Mouse (Mus musculus) kidney, adult 11 months (tissue): ENCODE data around the gene Rbl1.
"Not testable (repeated sequence)": the region's sequence is repeated elsewhere in the genome, so short reads cannot be mapped to it uniquely, and the experiment has no call there.

Source experiments
- DNase-seq: peaks from one replicate; pipeline ENCODE4 v3.0.0; 2022

Gene Rbl1

DNA sequence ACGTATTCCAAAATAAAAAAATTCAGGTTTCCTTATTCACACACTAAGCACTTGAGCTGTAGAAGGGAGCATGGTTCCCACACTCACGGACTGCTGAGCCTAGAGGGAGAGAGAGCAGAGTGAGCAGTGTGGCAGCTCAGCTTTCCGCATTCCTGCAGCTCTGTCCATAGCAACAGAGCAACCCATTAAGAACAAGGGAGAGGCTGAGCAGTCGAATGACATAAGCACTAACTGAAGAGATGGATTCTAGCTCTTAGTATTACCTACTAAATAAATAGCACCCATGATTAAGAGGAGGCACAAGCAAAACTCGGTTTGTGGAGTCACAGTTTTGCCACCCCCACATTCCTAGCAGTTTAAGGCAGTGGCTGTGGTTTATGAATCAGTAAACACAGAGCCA is 34.2 kb downstream of the Rbl1 start:
- no peak for DNase-seq

DNA sequence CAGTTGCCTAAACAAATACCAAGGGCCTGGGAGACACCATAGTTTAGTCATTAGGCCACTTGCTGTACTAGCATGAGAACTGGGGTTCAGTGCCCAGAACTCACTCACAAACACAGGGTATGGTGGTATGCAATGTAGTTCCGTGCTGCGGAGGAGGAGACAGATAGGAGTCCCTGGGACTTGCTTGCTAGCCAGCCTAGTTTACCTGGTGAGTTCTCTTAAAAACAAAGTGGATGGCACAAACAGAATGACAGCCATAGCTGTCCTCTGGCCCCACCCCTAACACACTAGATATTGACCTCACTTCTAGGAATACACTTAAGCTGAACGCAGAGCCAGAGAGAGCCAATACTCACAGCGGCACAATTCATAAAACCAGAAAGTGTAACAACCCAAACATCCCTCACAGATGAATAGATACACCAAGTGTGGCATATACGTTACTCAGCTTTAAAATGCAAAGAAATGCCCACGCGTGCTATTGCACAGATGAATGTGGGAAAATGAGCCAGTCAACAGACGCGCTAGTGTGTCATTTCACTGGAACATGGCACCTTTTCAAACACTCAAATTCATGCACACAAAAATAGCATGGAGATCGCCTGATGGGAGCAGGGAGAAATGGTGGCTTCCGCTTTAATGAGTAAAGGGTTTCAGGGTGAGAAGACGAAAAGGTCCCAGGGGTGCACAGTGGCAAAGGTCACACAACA is 37.8 kb downstream of the Rbl1 start:
- DNase-seq: no peak

DNA sequence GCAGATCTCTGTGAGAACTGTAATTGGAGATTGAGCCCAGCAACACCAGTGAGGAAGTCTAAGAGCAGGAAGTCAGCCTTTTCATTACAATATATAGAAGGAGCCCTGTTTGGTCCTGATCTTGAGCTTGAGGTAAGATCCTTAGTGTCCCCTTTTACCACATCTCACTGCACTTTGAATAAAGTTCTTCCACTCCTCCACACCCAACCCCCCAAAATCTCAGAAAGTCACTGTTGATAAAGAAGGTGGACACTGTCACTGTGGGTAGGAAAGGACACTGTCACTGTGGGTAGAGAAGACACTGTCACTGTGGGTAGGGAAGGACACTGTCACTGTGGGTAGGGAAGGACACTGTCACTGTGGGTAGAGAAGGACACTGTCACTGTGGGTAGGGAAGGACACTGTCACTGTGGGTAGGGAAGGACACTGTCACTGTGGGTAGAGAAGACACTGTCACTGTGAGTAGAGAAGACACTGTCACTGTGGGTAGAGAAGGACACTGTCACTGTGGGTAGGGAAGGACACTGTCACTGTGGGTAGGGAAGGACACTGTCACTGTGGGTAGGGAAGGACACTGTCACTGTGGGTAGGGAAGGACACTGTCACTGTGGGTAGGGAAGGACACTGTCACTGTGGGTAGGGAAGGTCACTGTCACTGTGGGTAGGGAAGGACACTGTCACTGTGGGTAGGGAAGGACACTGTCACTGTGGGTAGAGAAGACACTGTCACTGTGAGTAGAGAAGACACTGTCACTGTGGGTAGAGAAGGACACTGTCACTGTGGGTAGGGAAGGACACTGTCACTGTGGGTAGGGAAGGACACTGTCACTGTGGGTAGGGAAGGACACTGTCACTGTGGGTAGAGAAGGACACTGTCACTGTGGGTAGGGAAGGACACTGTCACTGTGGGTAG is 38.8 kb downstream of the Rbl1 start:
- not testable (repeated sequence) for DNase-seq

DNA sequence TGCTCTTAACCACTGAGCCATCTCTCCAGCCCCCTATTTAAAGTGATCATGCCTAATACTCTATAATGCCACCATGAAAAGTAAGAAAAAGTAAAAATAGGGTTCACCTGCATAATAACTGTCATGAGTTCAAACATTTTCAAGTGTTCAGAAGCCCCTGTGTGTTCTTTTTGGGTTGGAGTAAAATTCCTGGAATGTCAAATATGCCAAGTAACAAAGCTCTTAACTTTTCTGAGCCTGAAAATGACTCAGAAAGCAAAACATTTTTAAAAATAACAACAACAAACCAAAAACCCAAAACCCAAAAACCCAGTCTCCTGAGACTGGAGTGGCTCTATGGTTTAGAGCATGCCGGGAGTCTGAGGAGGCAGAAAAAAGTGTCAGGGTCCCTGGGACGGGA is 40.2 kb downstream of the Rbl1 start:
- DNase-seq: no peak

DNA sequence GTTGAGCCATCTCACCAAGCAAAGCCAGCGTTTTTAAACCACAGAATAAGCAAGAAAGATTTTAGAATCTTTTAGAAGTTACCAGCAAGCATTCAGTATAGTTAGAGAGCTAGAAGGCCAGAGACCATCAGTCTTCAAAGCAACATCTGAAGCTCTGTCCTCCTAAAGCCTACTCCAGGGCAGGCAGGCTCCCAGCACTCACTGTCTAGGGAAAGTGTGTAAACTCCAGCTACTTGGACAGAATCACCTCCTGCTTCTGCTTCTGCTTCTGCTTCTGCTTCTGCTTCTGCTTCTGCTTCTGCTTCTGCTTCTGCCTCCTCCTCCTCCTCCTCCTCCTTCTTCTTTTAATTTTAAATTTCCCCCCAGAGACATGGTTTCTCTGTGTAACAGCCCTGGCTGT is 48.3 kb downstream of the Rbl1 start:
- DNase-seq: no peak

DNA sequence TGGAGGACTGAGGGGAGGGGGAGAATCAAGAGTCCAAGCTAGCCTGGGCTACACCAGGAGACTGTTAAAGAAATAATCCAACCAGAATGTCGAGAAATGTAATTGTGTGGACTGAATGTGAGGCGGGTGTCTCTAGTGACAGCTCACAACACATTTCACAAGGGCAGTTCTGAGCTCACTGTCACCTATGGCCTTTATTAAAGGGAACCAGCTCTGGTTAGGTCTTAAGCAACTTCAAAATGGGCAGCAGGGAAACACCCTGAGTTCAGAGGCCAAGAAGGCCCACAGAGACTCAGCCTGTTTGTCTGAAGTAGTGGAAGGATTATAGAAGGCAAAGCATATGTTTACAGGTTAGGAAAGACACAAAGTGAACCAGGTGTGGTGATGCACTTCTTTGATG is 51.1 kb downstream of the Rbl1 start:
- no peak for DNase-seq

DNA sequence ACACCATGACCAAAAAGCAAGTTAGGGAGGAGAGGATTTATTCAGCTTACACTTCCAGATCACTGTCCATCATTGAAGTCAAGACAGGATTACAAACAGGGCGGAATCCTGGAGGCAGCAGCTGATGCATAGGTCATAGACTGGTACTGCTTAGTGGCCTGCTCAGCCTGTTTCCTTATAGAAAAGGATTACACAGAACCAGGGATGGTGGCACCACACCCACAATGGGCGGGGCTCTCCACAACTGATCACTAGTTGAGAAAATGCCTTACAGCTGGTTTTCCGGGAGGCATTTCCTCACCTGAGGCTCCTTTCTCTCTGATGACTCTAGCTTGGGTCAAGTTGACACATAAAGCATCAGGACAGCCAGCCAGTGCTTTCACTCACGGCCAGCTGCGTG is 55.9 kb downstream of the Rbl1 start:
- no peak for DNase-seq

DNA sequence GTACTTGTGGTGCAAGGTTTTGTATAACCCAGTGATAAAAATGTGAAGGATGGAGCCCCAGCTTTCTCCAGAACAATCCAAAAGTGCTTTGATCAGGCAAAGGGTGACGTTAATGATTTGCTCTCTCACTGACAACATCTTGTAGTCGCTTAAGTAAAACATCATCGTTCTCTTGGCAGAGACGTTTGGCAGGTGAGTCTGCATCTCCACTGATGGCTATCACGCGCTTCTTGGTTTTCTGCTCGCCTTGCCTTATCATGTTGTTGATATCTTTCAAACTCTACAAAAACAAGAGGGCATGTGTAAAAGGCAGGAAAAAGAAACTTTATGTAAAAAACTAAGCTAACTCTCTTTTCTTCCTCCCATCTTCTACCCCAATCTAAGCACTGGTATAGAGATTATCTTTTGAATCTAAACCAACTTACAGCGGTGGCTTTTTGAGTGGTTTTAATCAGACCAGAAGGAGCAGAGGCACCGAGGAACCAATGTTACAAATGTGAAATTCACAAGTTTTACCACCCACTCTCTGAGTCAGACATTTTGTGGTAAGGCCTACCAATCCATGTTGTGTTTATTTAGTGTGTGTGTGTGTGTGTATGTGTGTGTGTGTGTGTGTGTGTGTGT is 56.8 kb downstream of the Rbl1 start:
- DNase-seq: no peak

DNA sequence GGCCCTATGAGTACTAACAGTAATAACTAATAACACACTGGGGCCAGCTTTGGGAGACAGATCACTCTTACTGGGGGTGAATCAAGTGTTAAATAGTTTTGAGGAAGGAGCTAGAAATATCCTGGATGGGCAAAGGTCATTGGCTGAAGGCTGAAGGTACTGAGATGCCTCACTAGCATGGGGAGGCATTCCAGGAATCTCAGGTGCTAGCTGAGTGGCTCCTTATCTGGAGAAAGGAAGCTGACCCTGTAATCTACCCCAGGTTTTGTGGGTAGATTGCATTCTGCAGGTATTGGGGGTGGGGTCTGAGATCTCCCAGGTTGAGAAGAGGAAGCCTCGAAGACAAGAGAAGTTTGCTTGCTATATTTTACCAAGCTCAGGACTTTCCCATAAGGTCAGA is 59.2 kb downstream of the Rbl1 start:
- DNase-seq: no peak

DNA sequence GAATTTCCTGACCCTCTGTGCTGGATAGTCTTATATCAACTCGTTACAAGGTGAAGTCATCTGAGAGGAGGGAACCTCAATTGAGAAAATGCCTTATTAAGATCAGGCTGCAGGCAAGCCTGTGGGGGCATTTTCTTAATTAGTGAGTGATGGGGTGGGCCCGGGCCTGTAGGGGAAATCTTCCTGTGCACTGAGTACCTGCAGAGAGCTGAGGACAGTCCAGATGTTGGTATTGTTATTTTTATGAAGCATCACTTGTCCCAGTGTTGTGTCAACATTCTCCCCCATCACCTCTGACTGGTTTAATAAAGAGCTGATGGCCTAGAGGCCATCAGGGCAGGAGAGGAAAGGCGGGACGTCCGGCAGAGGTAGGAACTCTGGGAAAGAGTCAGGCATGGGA is 60.2 kb downstream of the Rbl1 start:
- no peak for DNase-seq

DNA sequence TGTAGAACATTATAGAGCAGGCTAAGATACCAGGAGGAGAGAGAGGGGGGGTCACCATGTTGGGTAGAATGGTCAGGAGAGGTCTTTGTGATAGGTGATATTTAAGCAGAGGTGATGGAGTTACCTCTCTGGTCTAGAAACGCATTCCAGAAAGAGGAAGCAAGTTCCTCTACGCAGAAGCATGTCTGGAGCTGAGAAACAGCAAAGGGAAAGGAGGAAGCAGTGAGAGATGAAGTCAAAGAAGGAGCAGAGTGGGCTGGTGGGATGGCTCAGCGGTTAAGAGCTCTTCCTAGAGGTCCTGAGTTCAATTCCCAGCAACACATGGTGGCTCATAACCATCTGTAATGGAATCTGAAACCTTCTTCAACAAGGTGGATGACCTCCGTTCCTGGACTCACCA is 62.4 kb downstream of the Rbl1 start:
- DNase-seq: no peak

DNA sequence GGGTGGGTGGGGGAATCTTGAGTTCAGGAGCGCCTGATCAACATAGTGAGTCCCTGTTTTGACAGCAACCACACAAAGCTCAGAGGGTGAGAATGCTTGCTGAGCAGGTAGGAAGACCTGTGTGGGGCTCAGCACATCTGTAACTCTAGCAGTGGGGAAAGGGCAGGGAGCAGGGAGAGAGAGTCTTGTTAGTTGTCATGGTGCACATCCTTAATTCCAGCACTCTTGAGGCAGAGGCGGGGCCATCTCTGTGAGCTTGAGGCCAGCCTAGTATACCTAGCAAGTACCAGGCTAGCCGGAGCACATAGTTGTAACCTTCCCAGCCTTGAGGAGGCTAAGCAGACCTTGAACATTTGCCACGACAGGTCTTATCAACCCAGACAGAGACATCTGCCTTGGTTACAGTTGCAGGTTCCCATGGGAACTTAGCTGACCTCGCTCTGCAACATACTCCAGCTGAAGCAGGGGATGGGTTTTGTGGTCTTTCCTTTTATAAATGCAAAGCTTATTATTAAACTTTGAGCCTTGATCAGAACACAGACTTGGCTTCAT is 65.0 kb downstream of the Rbl1 start:
- no peak for DNase-seq

DNA sequence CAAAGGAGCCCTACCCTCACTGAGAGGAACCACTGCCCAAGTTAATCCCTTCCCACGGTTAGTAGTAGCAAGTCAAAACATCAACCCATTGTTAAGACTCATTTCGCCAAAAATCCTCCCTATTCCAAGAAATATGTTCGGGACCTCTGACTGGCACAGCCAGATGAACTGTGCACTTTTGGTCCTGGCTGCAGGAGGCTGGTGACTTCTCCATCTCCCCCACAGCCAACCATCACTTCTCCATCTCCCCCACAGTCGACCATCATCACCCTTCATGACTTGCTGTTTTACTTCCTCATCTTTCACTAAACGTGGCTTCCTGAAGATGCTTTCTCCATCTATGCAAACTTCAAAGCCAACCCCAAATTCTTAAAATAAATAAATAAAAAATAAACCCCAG is 65.5 kb downstream of the Rbl1 start:
- DNase-seq: no peak

DNA sequence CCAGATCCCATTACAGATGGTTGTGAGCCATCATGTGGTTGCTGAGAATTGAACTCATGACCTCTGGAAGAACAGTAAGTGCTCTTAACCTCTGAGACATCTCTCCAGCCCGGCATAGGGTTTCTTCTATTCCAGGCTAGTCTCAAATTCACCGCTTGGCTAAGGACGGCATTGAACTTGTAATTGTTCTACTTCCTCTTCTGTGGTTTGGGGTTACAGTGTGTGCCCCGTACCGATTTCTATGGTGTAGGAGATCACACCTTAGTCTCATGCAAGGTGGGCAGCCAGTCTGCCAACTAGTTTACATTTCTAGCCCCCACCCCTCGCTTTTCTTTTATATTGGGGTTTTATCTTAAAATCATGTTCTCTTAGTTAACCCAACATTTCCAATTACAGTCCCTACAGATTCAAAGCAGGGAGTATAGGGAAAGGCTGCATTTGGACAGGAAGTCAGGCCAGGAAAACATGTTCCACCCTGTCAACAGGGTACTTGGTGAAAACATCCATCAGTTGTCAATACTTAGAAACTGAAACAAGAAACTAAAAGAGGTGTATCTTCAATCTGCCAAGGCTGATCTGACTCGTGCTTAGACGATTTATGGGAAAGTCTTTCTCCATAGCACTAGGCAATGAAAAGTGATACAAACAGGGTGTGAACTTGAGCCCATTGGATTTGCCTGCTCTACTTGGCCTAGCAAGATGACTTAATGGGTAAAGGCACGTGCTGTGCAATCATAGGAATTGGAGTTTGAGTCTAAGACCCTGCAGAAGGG is 66.2 kb downstream of the Rbl1 start:
- DNase-seq: no peak

DNA sequence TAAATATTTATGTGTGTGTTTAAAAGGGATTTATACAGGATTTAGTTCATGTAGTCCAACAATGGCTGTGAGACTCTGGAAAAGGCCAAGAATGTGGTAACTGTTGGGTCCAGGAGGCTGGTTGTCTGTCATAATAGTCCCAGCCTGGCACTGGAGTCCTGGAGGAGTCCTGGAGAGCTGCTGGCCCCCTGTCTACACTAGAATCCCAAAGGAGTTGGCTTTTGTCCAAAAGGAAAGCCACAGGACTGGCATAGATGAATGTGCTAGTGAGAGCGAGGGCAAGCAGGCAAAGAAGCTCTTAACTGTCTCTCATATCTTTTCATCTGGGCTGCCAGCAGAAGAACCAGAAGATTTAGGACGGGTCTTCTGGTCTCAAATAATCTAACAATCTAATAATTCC is 67.7 kb downstream of the Rbl1 start:
- DNase-seq: no peak

DNA sequence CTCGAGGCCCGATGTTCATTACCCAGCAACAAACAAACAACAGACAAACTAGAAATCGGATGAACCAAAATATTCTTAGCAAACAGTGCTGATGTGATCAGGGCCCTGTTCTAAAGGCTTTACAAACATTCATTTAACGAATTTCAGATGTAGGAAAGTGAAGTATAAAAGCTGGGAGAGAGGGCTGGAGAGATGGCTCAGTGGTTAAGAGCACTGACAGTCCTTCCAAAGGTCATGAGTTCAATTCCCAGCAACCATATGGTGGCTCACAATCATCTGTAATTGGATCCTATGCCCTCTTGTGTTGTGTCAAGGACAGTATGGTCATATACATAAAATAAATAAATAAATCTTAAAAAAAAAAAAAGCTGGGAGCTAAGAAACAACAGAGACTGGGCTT is 68.2 kb downstream of the Rbl1 start:
- DNase-seq: no peak

DNA sequence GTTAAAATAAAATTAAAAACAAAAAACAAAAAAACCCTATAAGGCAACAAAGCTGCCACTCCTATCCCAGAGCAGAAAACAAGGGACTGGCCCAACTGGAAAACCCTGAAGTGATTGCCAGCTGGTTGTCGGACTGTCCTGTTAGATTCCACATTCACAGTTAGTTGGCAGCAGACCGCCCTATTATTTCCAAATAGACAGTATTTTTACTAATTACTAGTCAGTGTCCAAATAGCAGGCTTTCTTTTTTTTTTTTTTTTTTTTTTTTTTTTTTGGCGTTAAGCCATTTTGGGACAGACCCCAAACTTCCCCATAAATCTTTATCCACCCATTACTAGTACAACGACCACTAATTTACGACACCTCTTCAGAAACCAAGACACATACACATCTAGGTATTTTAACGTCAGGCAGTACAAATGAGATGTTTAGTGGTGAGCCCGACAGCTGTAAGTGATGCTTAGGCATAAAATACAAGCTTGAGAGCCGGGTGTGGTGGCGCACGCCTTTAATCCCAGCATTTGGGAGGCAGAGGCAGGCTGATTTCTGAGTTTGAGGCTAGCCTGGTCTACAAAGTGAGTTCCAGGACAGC is 68.7 kb downstream of the Rbl1 start:
- DNase-seq: no peak

DNA sequence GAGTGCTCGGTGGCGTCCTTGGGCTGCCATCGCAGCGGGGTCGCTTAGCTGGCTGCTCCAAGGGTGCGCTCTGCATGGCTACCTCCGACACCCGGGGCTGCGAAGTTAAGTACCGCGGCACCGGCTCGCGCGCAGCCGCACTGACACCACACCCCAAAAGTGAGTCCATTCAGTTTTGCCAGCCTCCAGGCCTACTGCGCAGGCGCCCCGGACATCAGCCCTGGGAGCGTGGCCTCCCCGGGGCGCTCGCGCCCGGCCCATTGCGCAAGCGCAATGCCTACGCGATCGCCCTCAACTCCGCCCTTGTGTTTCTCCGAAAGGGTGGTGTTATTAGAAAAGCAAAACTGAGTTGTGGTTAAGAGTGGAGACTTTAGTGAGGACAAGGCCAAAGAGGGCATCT is 69.3 kb downstream of the Rbl1 start, which contains the start of gene Samhd1:
Gene Samhd1 (minus strand): TSS at position 252 of the 400 bp plus-strand sequence.
- peak; percentile 95 for DNase-seq

DNA sequence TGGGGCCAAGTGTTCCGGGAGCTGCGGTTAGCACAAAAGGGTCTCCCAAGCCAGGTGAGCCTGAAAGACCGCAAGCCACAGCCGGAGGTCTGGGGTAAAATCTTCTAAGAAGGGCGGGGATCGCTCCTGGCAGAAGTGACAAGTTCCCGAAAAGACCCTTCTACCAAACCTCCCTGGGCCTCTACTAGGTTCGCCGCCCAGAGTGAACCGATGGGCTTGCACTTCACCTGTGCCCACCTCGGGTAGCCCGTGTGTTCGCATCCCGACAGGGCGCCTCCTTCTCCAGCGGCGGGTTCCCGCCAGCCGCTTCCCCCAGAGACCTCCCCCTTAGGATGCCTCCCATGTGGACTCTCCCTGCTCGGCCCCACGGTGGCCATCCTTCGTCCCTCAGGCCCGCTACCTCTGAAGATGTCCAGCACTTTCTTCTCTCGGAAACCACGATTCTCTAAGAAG is 69.8 kb downstream of the Rbl1 start:
- no peak for DNase-seq

DNA sequence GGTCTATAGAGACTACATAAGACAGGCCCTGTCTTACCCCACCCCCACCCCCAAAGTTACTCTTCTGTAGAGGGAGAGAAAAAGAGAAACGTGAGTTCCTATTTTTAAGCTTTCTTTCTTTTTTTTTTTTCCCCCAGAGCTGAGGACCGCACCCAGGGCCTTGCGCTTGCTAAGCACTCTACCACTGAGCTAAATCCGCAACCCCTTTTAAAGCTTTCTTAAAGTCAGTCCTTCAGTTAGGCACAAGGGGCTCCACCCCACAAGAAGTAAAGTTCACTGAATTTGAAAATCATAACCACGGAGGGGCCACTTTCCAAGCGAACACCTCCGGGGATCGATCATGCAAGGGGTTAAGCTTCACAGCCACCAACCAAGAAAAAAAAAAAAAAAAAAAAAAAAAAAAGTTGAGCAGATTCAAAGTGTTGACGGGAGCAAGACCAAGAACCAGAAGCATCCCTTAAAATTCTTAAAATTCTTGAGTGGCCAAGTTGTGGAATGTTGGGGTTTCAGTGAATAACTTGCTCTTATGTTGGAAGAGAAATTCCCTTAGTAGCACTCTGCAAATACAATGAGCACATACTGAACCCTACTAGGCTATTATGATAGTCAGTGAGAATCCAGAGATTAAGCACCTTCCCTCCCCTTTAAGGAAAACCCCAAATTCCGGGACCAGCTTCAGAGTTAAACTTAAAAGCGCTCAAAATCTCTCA is 70.4 kb downstream of the Rbl1 start:
- no peak for DNase-seq

DNA sequence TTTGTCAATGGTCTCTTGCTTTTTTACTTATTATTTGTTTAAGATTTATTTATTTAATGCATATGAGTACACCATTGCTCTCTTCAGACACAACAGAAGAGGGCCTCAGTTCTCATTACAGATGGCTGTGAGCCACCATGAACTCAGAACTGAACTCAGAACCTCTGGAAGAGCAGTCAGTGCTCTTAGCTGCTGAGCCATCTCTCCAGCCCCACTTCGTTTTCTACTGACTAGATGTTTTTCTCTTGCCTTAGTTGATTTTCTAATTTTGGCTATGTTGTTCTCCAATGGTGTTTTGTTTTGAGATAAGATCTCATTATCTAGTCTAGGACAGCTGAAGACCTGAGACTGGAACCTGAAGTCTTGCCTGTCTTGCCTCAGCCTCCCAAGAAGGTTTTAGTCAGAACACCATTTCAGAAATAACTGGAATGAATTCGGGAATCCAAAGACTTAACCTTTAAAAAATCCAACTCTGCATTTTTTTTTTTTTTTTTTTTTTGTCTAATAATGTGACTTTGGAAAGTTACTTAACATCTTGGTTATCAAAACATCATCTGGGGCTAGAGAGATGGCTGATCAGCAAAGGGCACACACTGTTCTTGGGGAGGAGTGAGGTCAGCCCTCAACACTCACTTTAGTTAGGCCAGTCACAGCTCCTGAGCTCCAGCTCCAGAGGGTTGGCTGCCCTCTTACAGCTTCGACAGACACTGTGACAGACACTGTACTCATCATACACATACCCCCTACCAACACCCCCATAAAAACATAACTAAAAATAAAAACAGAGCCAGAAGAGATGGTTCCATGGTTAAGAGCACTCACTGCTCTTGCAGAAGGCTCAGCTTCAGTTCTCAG is 71.4 kb downstream of the Rbl1 start:
- no peak for DNase-seq
